Mouse (Mus musculus) kidney, embryonic 15.5 days (tissue): ENCODE measurements around the gene Ccdc114. TPM values are rescaled to one million over a fixed set of nuclear protein-coding genes. Genes with fewer than 3 reads are reported as not detected.
"Not testable (repeated sequence)": the region's sequence is repeated elsewhere in the genome, so short reads cannot be mapped to it uniquely, and the experiment has no call there.

Experiments
- ATAC-seq: fragments of 200-750 bp; cut with Nextera tagmentation; replicated peaks from 2 replicates; pipeline ENCODE4 v1.8.0; 2017; ENCODE audit warnings: moderate TSS enrichment; ENCODE audit not compliant: low FRiP score
- H3K27ac ChIP-seq: fragments of 300-500 bp; sonication (generic); 2 replicates; pipeline ENCODE4 v1.5.1; 2015; ENCODE audit warnings: mild to moderate bottlenecking, inconsistent platforms
- H3K27me3 ChIP-seq: fragments of 300-500 bp; sonication (generic); 2 replicates; pipeline ENCODE4 v1.6.1; 2015; ENCODE audit warnings: inconsistent platforms
- H3K36me3 ChIP-seq: fragments of 300-500 bp; sonication (generic); 2 replicates; pipeline ENCODE4 v1.6.1; 2015; ENCODE audit warnings: inconsistent platforms
- H3K4me1 ChIP-seq: fragments of 300-500 bp; sonication (generic); 2 replicates; pipeline ENCODE4 v1.6.1; 2015; ENCODE audit warnings: inconsistent platforms
- H3K4me2 ChIP-seq: fragments of 300-500 bp; sonication (generic); 2 replicates; pipeline ENCODE4 v1.6.1; 2015; ENCODE audit warnings: moderate library complexity, mild to moderate bottlenecking, inconsistent platforms
- H3K4me3 ChIP-seq: fragments of 300-500 bp; sonication (generic); replicated peaks from 2 replicates; pipeline ENCODE4 v1.5.1; 2015; ENCODE audit warnings: mild to moderate bottlenecking, inconsistent platforms
- H3K9ac ChIP-seq: fragments of 300-500 bp; sonication (generic); 2 replicates; pipeline ENCODE4 v1.6.1; 2015; ENCODE audit warnings: mild to moderate bottlenecking, inconsistent platforms
- H3K9me3 ChIP-seq: fragments of 300-500 bp; sonication (generic); replicated peaks from 2 replicates; pipeline ENCODE4 v1.6.1; 2016; ENCODE audit warnings: inconsistent platforms
- WGBS: fragments of 180-500 bp; shearing (Covaris S2); methylation state at CpG from one replicate; pipeline ENCODE4 v1.1.7; 2015; ENCODE audit warnings: mixed read lengths; 5-methylcytosine and 5-hydroxymethylcytosine counted together
- polyA plus RNA-seq: library from polyadenylated mRNA; unstranded; fragments of >200 nt; fragmentation: Nextera tagmentation; extraction: Ambion mirVana; gene quantifications from 2 replicates; pipeline ENCODE4 v1.2.1, GENCODE M21; 2015

Gene Ccdc114
- polyA plus RNA-seq, 1 experiment from 2014 or later = 12.2 TPM

GRCm38 (mm10) chr7:45943280-45943679 lies 19.4 kb downstream of the Ccdc114 start:
- H3K4me3 ChIP-seq, ATAC-seq, H3K4me2 ChIP-seq, H3K36me3 ChIP-seq, H3K27me3 ChIP-seq, H3K9me3 ChIP-seq, H3K4me1 ChIP-seq, H3K27ac ChIP-seq, H3K9ac ChIP-seq: not testable (repeated sequence)
- WGBS = 73% methylated on average over 1 of the region's 1 CpGs

- no peaks in the 10 kb centered on the region for H3K36me3 ChIP-seq
- 82% methylated on average over 4 of the region's 4 CpGs for WGBS
- ATAC-seq = no peak
Observed at GRCm38 (mm10) chr7:45949061-45949460, 25.2 kb downstream of the Ccdc114 start.

GRCm38 (mm10) chr7:45956611-45957010 lies 32.7 kb downstream of the Ccdc114 start:
- H3K4me3 ChIP-seq = no peak overlapping the region
- no peaks in the 10 kb centered on the region for H3K36me3 ChIP-seq
- no peak overlapping the region for H3K4me2 ChIP-seq
- H3K27me3 ChIP-seq = no peaks in the 10 kb centered on the region
- no peak overlapping the region for H3K9ac ChIP-seq
- 57% methylated on average over 4 of the region's 4 CpGs for WGBS
- no peaks in the 10 kb centered on the region for H3K9me3 ChIP-seq
- ATAC-seq = no peak
- H3K4me1 ChIP-seq = no peaks in the 10 kb centered on the region
- no peak overlapping the region for H3K27ac ChIP-seq

More at GRCm38 (mm10) chr7:45949061-45949460, 25.2 kb downstream of the Ccdc114 start:
- no peak overlapping the region for H3K27ac ChIP-seq
- H3K4me1 ChIP-seq = no peaks in the 10 kb centered on the region
- H3K9me3 ChIP-seq = no peaks in the 10 kb centered on the region
- H3K9ac ChIP-seq = no peak overlapping the region
- H3K27me3 ChIP-seq = no peaks in the 10 kb centered on the region
- H3K4me2 ChIP-seq = no peak overlapping the region
- no peak overlapping the region for H3K4me3 ChIP-seq

- H3K36me3 ChIP-seq = no peaks in the 10 kb centered on the region
- H3K4me1 ChIP-seq = no peaks in the 10 kb centered on the region
- no peak for ATAC-seq
- WGBS = 83% methylated on average over 11 of the region's 11 CpGs
- H3K9me3 ChIP-seq = no peaks in the 10 kb centered on the region
- H3K27me3 ChIP-seq = 0 out of 2 replicates have a peak, but pooled peaks cover 3% of the 10 kb centered on the region
- H3K4me3 ChIP-seq = no peak overlapping the region
- no peak overlapping the region for H3K4me2 ChIP-seq
- H3K27ac ChIP-seq = no peak overlapping the region
- no peak overlapping the region for H3K9ac ChIP-seq
Observed at GRCm38 (mm10) chr7:45971831-45972723, 48.2 kb downstream of the Ccdc114 start.

- 85% methylated on average over 6 of the region's 6 CpGs for WGBS
- H3K9me3 ChIP-seq = no peaks in the 10 kb centered on the region
- no peak overlapping the region for H3K9ac ChIP-seq
Observed at GRCm38 (mm10) chr7:45973271-45973687, 49.4 kb downstream of the Ccdc114 start.

DNA sequence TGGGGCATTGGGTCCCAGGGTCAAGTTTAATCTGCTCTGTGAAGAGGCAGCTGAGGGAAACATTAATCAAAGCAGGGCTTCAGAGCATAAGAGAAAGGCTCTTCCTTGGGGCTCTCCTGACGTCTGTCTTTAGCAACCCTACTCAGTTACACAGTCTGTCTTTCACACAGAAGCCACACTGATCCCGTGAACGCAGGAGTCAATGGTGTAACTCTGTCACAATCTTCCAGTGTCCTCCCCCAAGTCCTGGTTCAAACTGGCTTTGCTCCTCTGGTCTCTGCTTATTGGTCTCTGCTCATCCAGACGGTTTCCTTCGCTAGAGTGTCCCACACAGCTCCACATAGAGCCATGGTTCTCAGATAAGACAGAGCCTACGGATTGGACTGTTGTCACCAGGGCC lies 50.2 kb downstream of the Ccdc114 start:
- H3K4me2 ChIP-seq = no peak overlapping the region
- H3K27ac ChIP-seq = no peak overlapping the region
- H3K4me1 ChIP-seq = no peaks in the 10 kb centered on the region
- no peak overlapping the region for H3K4me3 ChIP-seq
- no peak overlapping the region for H3K9ac ChIP-seq
- no peaks in the 10 kb centered on the region for H3K27me3 ChIP-seq
- no peaks in the 10 kb centered on the region for H3K9me3 ChIP-seq
- no peak for ATAC-seq
- H3K36me3 ChIP-seq = no peaks in the 10 kb centered on the region
- WGBS = 40% methylated on average over 6 of the region's 6 CpGs

More at GRCm38 (mm10) chr7:45973271-45973687, 49.4 kb downstream of the Ccdc114 start:
- Histone ChIP-seq H3K4me3 (no peak overlapping the region), H3K4me1 (no peaks in the 10 kb centered on the region), H3K27ac (no peak overlapping the region), H3K4me2 (no peak overlapping the region), H3K27me3 (no peaks in the 10 kb centered on the region), H3K36me3 (no peaks in the 10 kb centered on the region)
- ATAC-seq = no peak

DNA sequence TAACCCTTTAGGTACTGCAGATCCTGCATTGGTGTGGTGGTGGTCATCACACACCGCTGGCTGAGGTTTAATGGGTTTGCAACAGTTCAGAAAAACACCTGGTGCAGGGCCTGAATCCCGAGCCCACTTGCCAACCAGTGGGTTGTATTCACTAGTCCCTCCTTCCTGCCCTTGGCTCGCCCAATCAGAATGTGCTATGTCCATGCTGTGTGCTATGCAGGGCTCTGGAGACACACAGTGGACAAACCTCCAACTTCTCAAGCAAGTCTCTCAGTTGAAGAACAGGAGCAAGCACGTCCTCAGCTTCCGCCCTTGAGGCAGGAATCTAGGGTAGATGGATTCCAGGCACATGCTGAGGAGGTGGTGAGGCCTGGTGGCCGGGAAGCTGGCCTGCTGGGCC lies 50.6 kb downstream of the Ccdc114 start:
- no peaks in the 10 kb centered on the region for H3K9me3 ChIP-seq
- no peak overlapping the region for H3K4me2 ChIP-seq
- H3K9ac ChIP-seq = no peak overlapping the region
- no peaks in the 10 kb centered on the region for H3K4me1 ChIP-seq
- no peak for ATAC-seq
- H3K36me3 ChIP-seq = no peaks in the 10 kb centered on the region
- 75% methylated on average over 6 of the region's 6 CpGs for WGBS
- H3K27me3 ChIP-seq = no peaks in the 10 kb centered on the region
- H3K27ac ChIP-seq = no peak overlapping the region
- no peak overlapping the region for H3K4me3 ChIP-seq

DNA sequence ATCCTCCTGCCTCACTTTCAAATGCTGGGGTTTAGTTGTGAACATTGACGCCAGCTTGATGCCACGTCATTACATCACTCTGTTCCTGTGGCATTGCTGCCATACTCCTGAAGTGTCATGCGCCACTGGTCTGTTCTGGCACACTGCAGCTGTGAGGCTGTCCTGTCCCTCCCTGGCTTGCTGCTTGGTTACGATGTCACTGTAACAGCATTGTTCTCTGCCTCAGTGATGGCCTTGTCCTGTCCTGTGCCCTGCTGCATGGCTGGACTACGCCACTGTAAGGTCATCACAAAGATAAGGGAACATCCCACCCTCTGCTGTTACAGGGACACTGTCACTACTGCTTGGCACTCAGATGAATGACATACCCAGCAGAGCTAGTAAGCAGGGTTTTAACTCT lies 57.7 kb downstream of the Ccdc114 start:
- Histone ChIP-seq H3K4me3 (no peak overlapping the region), H3K36me3 (no peaks in the 10 kb centered on the region), H3K4me2 (no peak overlapping the region), H3K4me1 (no peaks in the 10 kb centered on the region), H3K9me3 (no peaks in the 10 kb centered on the region), H3K9ac (no peak overlapping the region), H3K27me3 (no peaks in the 10 kb centered on the region), H3K27ac (no peak overlapping the region)
- no peak for ATAC-seq
- whole genome bisulfite sequencing = 85% methylated on average over 5 of the region's 5 CpGs

- Histone ChIP-seq H3K9me3 (no peaks in the 10 kb centered on the region), H3K4me3 (no peak overlapping the region), H3K27ac (no peak overlapping the region), H3K36me3 (no peaks in the 10 kb centered on the region), H3K4me2 (no peak overlapping the region), H3K9ac (no peak overlapping the region), H3K27me3 (no peaks in the 10 kb centered on the region), H3K4me1 (no peaks in the 10 kb centered on the region)
- 72% methylated on average over 6 of the region's 6 CpGs for WGBS
- no peak for ATAC-seq
Observed at GRCm38 (mm10) chr7:45986893-45987292, 63.0 kb downstream of the Ccdc114 start.

GRCm38 (mm10) chr7:45988344-45988743 lies 64.5 kb downstream of the Ccdc114 start:
- WGBS = 86% methylated on average over 1 of the region's 1 CpGs
- no peaks in the 10 kb centered on the region for H3K4me1 ChIP-seq
- ATAC-seq = no peak

GRCm38 (mm10) chr7:45992470-45992869 lies 68.6 kb downstream of the Ccdc114 start:
- Histone ChIP-seq H3K4me2 (no peak overlapping the region), H3K4me3 (no peak overlapping the region), H3K36me3 (no peaks in the 10 kb centered on the region), H3K27me3 (no peaks in the 10 kb centered on the region), H3K9ac (no peak overlapping the region), H3K4me1 (no peaks in the 10 kb centered on the region), H3K27ac (no peak overlapping the region), H3K9me3 (no peaks in the 10 kb centered on the region)
- ATAC-seq = no peak
- WGBS = 79% methylated on average over 8 of the region's 8 CpGs

More at GRCm38 (mm10) chr7:45988344-45988743, 64.5 kb downstream of the Ccdc114 start:
- Histone ChIP-seq H3K36me3 (no peaks in the 10 kb centered on the region), H3K27ac (no peak overlapping the region), H3K27me3 (no peaks in the 10 kb centered on the region), H3K4me3 (no peak overlapping the region), H3K9me3 (no peaks in the 10 kb centered on the region), H3K4me2 (no peak overlapping the region), H3K9ac (no peak overlapping the region)
